Mouse (Mus musculus): Measurements from ENCODE around the gene Kcnj12. TPM values are rescaled to one million over a fixed set of nuclear protein-coding genes. Genes with fewer than 3 reads are reported as not detected.

Gene Kcnj12
- total and polyA plus RNA-seq, 3 experiments, result 26.7 to 35.7 (median 29.5) TPM

GRCm38 (mm10) chr11:61002736-61003135 is 19.6 kb upstream of the Kcnj12 start:
- H3K36me3 ChIP-seq (ENCODE audit: control insufficient read depth, insufficient read depth, low read length), result no peaks in the 10 kb centered on the region
- no peak for DNase-seq
- no peak overlapping the region for H3K27ac ChIP-seq
- 83% methylated on average over 8 of the region's 8 CpGs for WGBS
- H3K9ac ChIP-seq (ENCODE audit: low read depth, low read length), result no peak overlapping the region
- intact Hi-C loops (cut with DNase I), result no loop called here
- H3K27me3 ChIP-seq (ENCODE audit: control insufficient read depth, insufficient read depth, low read length), result no peaks in the 10 kb centered on the region
- H3K4me1 ChIP-seq (ENCODE audit: control insufficient read depth, insufficient read depth, low read length), result peaks cover 2% of the 10 kb centered on the region; the same call in 1 of the 2 replicates
- H3K79me2 ChIP-seq (replicated peaks; ENCODE audit: control insufficient read depth, insufficient read depth, low read length), result no peaks in the 10 kb centered on the region
- TF ChIP-seq EP300 (IDR thresholded peaks at IDR 0.05; ENCODE audit: insufficient read depth, low read depth, low read length) (no peak), CTCF (IDR thresholded peaks at IDR 0.05) (no peak), POLR2A (IDR thresholded peaks at IDR 0.05; ENCODE audit: insufficient read depth, low read depth, low read length) (no peak)
- no peak overlapping the region for H3K4me3 ChIP-seq

GRCm38 (mm10) chr11:61004046-61004445 is 18.3 kb upstream of the Kcnj12 start:
- no peak overlapping the region for H3K27ac ChIP-seq
- TF ChIP-seq EP300 (IDR thresholded peaks at IDR 0.05; ENCODE audit: insufficient read depth, low read depth, low read length), result no peak
- TF ChIP-seq CTCF (IDR thresholded peaks at IDR 0.05), result no peak
- no peak for TF ChIP-seq POLR2A (IDR thresholded peaks at IDR 0.05; ENCODE audit: insufficient read depth, low read depth, low read length)
- intact Hi-C loops (cut with DNase I), result no loop called here

GRCm38 (mm10) chr11:61004781-61005180 is 17.6 kb upstream of the Kcnj12 start:
- Histone ChIP-seq H3K27me3 (ENCODE audit: control insufficient read depth, insufficient read depth, low read length) (no peaks in the 10 kb centered on the region), H3K27ac (no peak overlapping the region), H3K9ac (ENCODE audit: low read depth, low read length) (no peak overlapping the region), H3K36me3 (ENCODE audit: control insufficient read depth, insufficient read depth, low read length) (no peaks in the 10 kb centered on the region), H3K4me3 (no peak overlapping the region), H3K79me2 (replicated peaks; ENCODE audit: control insufficient read depth, insufficient read depth, low read length) (no peaks in the 10 kb centered on the region), H3K4me1 (ENCODE audit: control insufficient read depth, insufficient read depth, low read length) (peaks cover 2% of the 10 kb centered on the region; the same call in 1 of the 2 replicates)
- no peak for TF ChIP-seq CTCF (IDR thresholded peaks at IDR 0.05)
- TF ChIP-seq EP300 (IDR thresholded peaks at IDR 0.05; ENCODE audit: insufficient read depth, low read depth, low read length), result no peak
- no peak for TF ChIP-seq POLR2A (IDR thresholded peaks at IDR 0.05; ENCODE audit: insufficient read depth, low read depth, low read length)
- no peak for DNase-seq
- WGBS, result 90% methylated on average over 5 of the region's 5 CpGs
- intact Hi-C loops (cut with DNase I), result no loop called here

More at GRCm38 (mm10) chr11:61004046-61004445, 18.3 kb upstream of the Kcnj12 start:
- Histone ChIP-seq H3K36me3 (ENCODE audit: control insufficient read depth, insufficient read depth, low read length) (no peaks in the 10 kb centered on the region), H3K9ac (ENCODE audit: low read depth, low read length) (no peak overlapping the region), H3K27me3 (ENCODE audit: control insufficient read depth, insufficient read depth, low read length) (no peaks in the 10 kb centered on the region), H3K4me1 (ENCODE audit: control insufficient read depth, insufficient read depth, low read length) (peaks cover 2% of the 10 kb centered on the region; the same call in 1 of the 2 replicates), H3K4me3 (no peak overlapping the region), H3K79me2 (replicated peaks; ENCODE audit: control insufficient read depth, insufficient read depth, low read length) (no peaks in the 10 kb centered on the region)
- no peak for DNase-seq
- 73% methylated on average over 4 of the region's 4 CpGs for WGBS

- Histone ChIP-seq H3K4me3 (no peak overlapping the region), H3K36me3 (ENCODE audit: control insufficient read depth, insufficient read depth, low read length) (no peaks in the 10 kb centered on the region), H3K79me2 (replicated peaks; ENCODE audit: control insufficient read depth, insufficient read depth, low read length) (no peaks in the 10 kb centered on the region), H3K27ac (no peak overlapping the region), H3K4me1 (ENCODE audit: control insufficient read depth, insufficient read depth, low read length) (peaks cover 2% of the 10 kb centered on the region; the same call in 1 of the 2 replicates), H3K27me3 (ENCODE audit: control insufficient read depth, insufficient read depth, low read length) (no peaks in the 10 kb centered on the region), H3K9ac (ENCODE audit: low read depth, low read length) (no peak overlapping the region)
- intact Hi-C loops (cut with DNase I), result no loop called here
- WGBS, result 32% methylated on average over 6 of the region's 6 CpGs
- no peak for DNase-seq
- TF ChIP-seq POLR2A (IDR thresholded peaks at IDR 0.05; ENCODE audit: insufficient read depth, low read depth, low read length), result no peak
- TF ChIP-seq EP300 (IDR thresholded peaks at IDR 0.05; ENCODE audit: insufficient read depth, low read depth, low read length), result no peak
- TF ChIP-seq CTCF (IDR thresholded peaks at IDR 0.05), result no peak
These were observed 17.0 kb upstream of the Kcnj12 start for GRCm38 (mm10) chr11:61005345-61005744.

- no peaks in the 10 kb centered on the region for H3K79me2 ChIP-seq (replicated peaks; ENCODE audit: control insufficient read depth, insufficient read depth, low read length)
- intact Hi-C loops (cut with DNase I), result no loop called here
- H3K27ac ChIP-seq, result no peak overlapping the region
- no peak overlapping the region for H3K4me3 ChIP-seq
- 0 out of 2 replicates have a peak, but pooled peaks cover 2% of the 10 kb centered on the region for H3K4me1 ChIP-seq (ENCODE audit: control insufficient read depth, insufficient read depth, low read length)
- TF ChIP-seq POLR2A (IDR thresholded peaks at IDR 0.05; ENCODE audit: insufficient read depth, low read depth, low read length), result no peak
- no peak for TF ChIP-seq CTCF (IDR thresholded peaks at IDR 0.05)
- no peak for TF ChIP-seq EP300 (IDR thresholded peaks at IDR 0.05; ENCODE audit: insufficient read depth, low read depth, low read length)
- DNase-seq, result no peak
- H3K36me3 ChIP-seq (ENCODE audit: control insufficient read depth, insufficient read depth, low read length), result no peaks in the 10 kb centered on the region
- no peak overlapping the region for H3K9ac ChIP-seq (ENCODE audit: low read depth, low read length)
- H3K27me3 ChIP-seq (ENCODE audit: control insufficient read depth, insufficient read depth, low read length), result no peaks in the 10 kb centered on the region
- WGBS, result 44% methylated on average over 9 of the region's 9 CpGs
These were observed 10.5 kb upstream of the Kcnj12 start for GRCm38 (mm10) chr11:61011736-61012294.

- intact Hi-C loops (cut with DNase I), result no loop called here
- H3K27ac ChIP-seq, result peak overlapping the region; percentile 69
- H3K4me1 ChIP-seq (ENCODE audit: control insufficient read depth, insufficient read depth, low read length), result peaks cover 3% of the 10 kb centered on the region; the same call in 1 of the 2 replicates
- H3K36me3 ChIP-seq (ENCODE audit: control insufficient read depth, insufficient read depth, low read length), result no peaks in the 10 kb centered on the region
- TF ChIP-seq CTCF (IDR thresholded peaks at IDR 0.05) (no peak), EP300 (IDR thresholded peaks at IDR 0.05; ENCODE audit: insufficient read depth, low read depth, low read length) (no peak), POLR2A (IDR thresholded peaks at IDR 0.05; ENCODE audit: insufficient read depth, low read depth, low read length) (no peak)
- no peaks in the 10 kb centered on the region for H3K79me2 ChIP-seq (replicated peaks; ENCODE audit: control insufficient read depth, insufficient read depth, low read length)
- H3K4me3 ChIP-seq, result no peak overlapping the region
- 0 out of 2 replicates have a peak overlapping the region, but pooled peaks have one; percentile 22 for H3K9ac ChIP-seq (ENCODE audit: low read depth, low read length)
- no peaks in the 10 kb centered on the region for H3K27me3 ChIP-seq (ENCODE audit: control insufficient read depth, insufficient read depth, low read length)
- DNase-seq, result peak; percentile 39 to 44
- WGBS, result 26% methylated on average over 8 of the region's 8 CpGs
These were observed 5.4 kb upstream of the Kcnj12 start for GRCm38 (mm10) chr11:61016866-61017398.
